Mouse (Mus musculus): ENCODE results near the gene Afdn. TPM values are rescaled to one million over a fixed set of nuclear protein-coding genes. Genes with fewer than 3 reads are reported as not detected.
A peak's percentile ranks its signal among the peaks of the same experiment; 100 is the strongest.

Afdn gene
- polyA plus RNA-seq, 1 experiment from 2014 or later: 64.3 TPM

- peaks cover 3% of the 10 kb centered on the region; the same call in 1 of the 2 replicates for H3K36me3 ChIP-seq (replicated peaks; ENCODE audit: control insufficient read depth, insufficient read depth, low read depth, low read length)
Observed at GRCm38 (mm10) chr17:13889818-13890434, 129.6 kb downstream of the Afdn start.

GRCm38 (mm10) chr17:13890932-13891331 is 130.6 kb downstream of the Afdn start:
- peaks cover 3% of the 10 kb centered on the region; the same call in 1 of the 2 replicates for H3K36me3 ChIP-seq (replicated peaks; ENCODE audit: control insufficient read depth, insufficient read depth, low read depth, low read length)
- 85% methylated on average over 1 of the region's 1 CpGs for WGBS

More at GRCm38 (mm10) chr17:13889818-13890434, 129.6 kb downstream of the Afdn start:
- H3K4me3 ChIP-seq (ENCODE audit: low read depth, low read length): no peak overlapping the region
- H3K27me3 ChIP-seq (ENCODE audit: control insufficient read depth, insufficient read depth, low read length): no peaks in the 10 kb centered on the region
- no peak for ATAC-seq (replicated peaks; ENCODE audit: insufficient number of reproducible peaks, low FRiP score, low TSS enrichment, low read depth)
- no peak overlapping the region for H3K27ac ChIP-seq (replicated peaks; ENCODE audit: low read depth, low read length)
- 87% methylated on average over 7 of the region's 7 CpGs for WGBS
- H3K4me2 ChIP-seq (ENCODE audit: low read depth, low read length): no peak overlapping the region
- no peaks in the 10 kb centered on the region for H3K4me1 ChIP-seq (ENCODE audit: control insufficient read depth, insufficient read depth, low read length)
- H3K9me3 ChIP-seq (replicated peaks; ENCODE audit: control insufficient read depth, low read length): no peaks in the 10 kb centered on the region
- no peak for DNase-seq (ENCODE audit: low spot score)
- no peak overlapping the region for H3K9ac ChIP-seq (replicated peaks; ENCODE audit: low read length)

GRCm38 (mm10) chr17:13898838-13899237 is 138.5 kb downstream of the Afdn start:
- H3K9ac ChIP-seq (replicated peaks; ENCODE audit: low read length): no peak overlapping the region
- no peaks in the 10 kb centered on the region; the same call in 1 of the 2 replicates for H3K36me3 ChIP-seq (replicated peaks; ENCODE audit: control insufficient read depth, insufficient read depth, low read depth, low read length)
- no peaks in the 10 kb centered on the region for H3K27me3 ChIP-seq (ENCODE audit: control insufficient read depth, insufficient read depth, low read length)
- ATAC-seq (replicated peaks; ENCODE audit: insufficient number of reproducible peaks, low FRiP score, low TSS enrichment, low read depth): 0 out of 2 replicates have a peak, but pooled peaks have one; percentile 29
- no peak overlapping the region for H3K27ac ChIP-seq (replicated peaks; ENCODE audit: low read depth, low read length)
- no peak overlapping the region for H3K4me3 ChIP-seq (ENCODE audit: low read depth, low read length)
- 85% methylated on average over 17 of the region's 17 CpGs for WGBS
- H3K4me2 ChIP-seq (ENCODE audit: low read depth, low read length): no peak overlapping the region
- no peaks in the 10 kb centered on the region for H3K9me3 ChIP-seq (replicated peaks; ENCODE audit: control insufficient read depth, low read length)
- DNase-seq (ENCODE audit: low spot score): no peak
- no peaks in the 10 kb centered on the region for H3K4me1 ChIP-seq (ENCODE audit: control insufficient read depth, insufficient read depth, low read length)

More at GRCm38 (mm10) chr17:13890932-13891331, 130.6 kb downstream of the Afdn start:
- no peaks in the 10 kb centered on the region for H3K9me3 ChIP-seq (replicated peaks; ENCODE audit: control insufficient read depth, low read length)
- H3K9ac ChIP-seq (replicated peaks; ENCODE audit: low read length): no peak overlapping the region
- ATAC-seq (replicated peaks; ENCODE audit: insufficient number of reproducible peaks, low FRiP score, low TSS enrichment, low read depth): no peak
- H3K4me1 ChIP-seq (ENCODE audit: control insufficient read depth, insufficient read depth, low read length): no peaks in the 10 kb centered on the region
- no peaks in the 10 kb centered on the region for H3K27me3 ChIP-seq (ENCODE audit: control insufficient read depth, insufficient read depth, low read length)
- DNase-seq (ENCODE audit: low spot score): no peak
- no peak overlapping the region for H3K4me3 ChIP-seq (ENCODE audit: low read depth, low read length)
- H3K4me2 ChIP-seq (ENCODE audit: low read depth, low read length): no peak overlapping the region
- no peak overlapping the region for H3K27ac ChIP-seq (replicated peaks; ENCODE audit: low read depth, low read length)

- no peaks in the 10 kb centered on the region; the same call in 1 of the 2 replicates for H3K36me3 ChIP-seq (replicated peaks; ENCODE audit: control insufficient read depth, insufficient read depth, low read depth, low read length)
- no peaks in the 10 kb centered on the region for H3K9me3 ChIP-seq (replicated peaks; ENCODE audit: control insufficient read depth, low read length)
- H3K4me2 ChIP-seq (ENCODE audit: low read depth, low read length): no peak overlapping the region
- no peak overlapping the region for H3K27ac ChIP-seq (replicated peaks; ENCODE audit: low read depth, low read length)
- H3K4me3 ChIP-seq (ENCODE audit: low read depth, low read length): no peak overlapping the region
- no peaks in the 10 kb centered on the region for H3K4me1 ChIP-seq (ENCODE audit: control insufficient read depth, insufficient read depth, low read length)
- DNase-seq (ENCODE audit: low spot score) (no peak), ATAC-seq (replicated peaks; ENCODE audit: insufficient number of reproducible peaks, low FRiP score, low TSS enrichment, low read depth) (no peak)
- no peaks in the 10 kb centered on the region for H3K27me3 ChIP-seq (ENCODE audit: control insufficient read depth, insufficient read depth, low read length)
- no peak overlapping the region for H3K9ac ChIP-seq (replicated peaks; ENCODE audit: low read length)
- 88% methylated on average over 7 of the region's 7 CpGs for WGBS
Observed at GRCm38 (mm10) chr17:13899241-13899640, 138.9 kb downstream of the Afdn start.

GRCm38 (mm10) chr17:13903793-13904192 is 143.5 kb downstream of the Afdn start:
- Histone ChIP-seq H3K9ac (replicated peaks; ENCODE audit: low read length) (no peak overlapping the region), H3K9me3 (replicated peaks; ENCODE audit: control insufficient read depth, low read length) (no peaks in the 10 kb centered on the region), H3K27me3 (ENCODE audit: control insufficient read depth, insufficient read depth, low read length) (no peaks in the 10 kb centered on the region), H3K27ac (replicated peaks; ENCODE audit: low read depth, low read length) (no peak overlapping the region), H3K36me3 (replicated peaks; ENCODE audit: control insufficient read depth, insufficient read depth, low read depth, low read length) (peaks cover 3% of the 10 kb centered on the region), H3K4me2 (ENCODE audit: low read depth, low read length) (no peak overlapping the region), H3K4me1 (ENCODE audit: control insufficient read depth, insufficient read depth, low read length) (no peaks in the 10 kb centered on the region), H3K4me3 (ENCODE audit: low read depth, low read length) (no peak overlapping the region)
- 89% methylated on average over 8 of the region's 8 CpGs for WGBS
- no peak for DNase-seq (ENCODE audit: low spot score)
- ATAC-seq (replicated peaks; ENCODE audit: insufficient number of reproducible peaks, low FRiP score, low TSS enrichment, low read depth): no peak

- Histone ChIP-seq H3K9ac (replicated peaks; ENCODE audit: low read length) (no peak overlapping the region), H3K27ac (replicated peaks; ENCODE audit: low read depth, low read length) (no peak overlapping the region), H3K4me3 (ENCODE audit: low read depth, low read length) (no peak overlapping the region), H3K9me3 (replicated peaks; ENCODE audit: control insufficient read depth, low read length) (no peaks in the 10 kb centered on the region), H3K4me1 (ENCODE audit: control insufficient read depth, insufficient read depth, low read length) (no peaks in the 10 kb centered on the region), H3K36me3 (replicated peaks; ENCODE audit: control insufficient read depth, insufficient read depth, low read depth, low read length) (peaks cover 3% of the 10 kb centered on the region), H3K27me3 (ENCODE audit: control insufficient read depth, insufficient read depth, low read length) (no peaks in the 10 kb centered on the region), H3K4me2 (ENCODE audit: low read depth, low read length) (no peak overlapping the region)
- DNase-seq (ENCODE audit: low spot score): no peak
- 92% methylated on average over 5 of the region's 5 CpGs for WGBS
- no peak for ATAC-seq (replicated peaks; ENCODE audit: insufficient number of reproducible peaks, low FRiP score, low TSS enrichment, low read depth)
Observed at GRCm38 (mm10) chr17:13907082-13907481, 146.7 kb downstream of the Afdn start.

GRCm38 (mm10) chr17:13907681-13908080 is 147.3 kb downstream of the Afdn start:
- no peaks in the 10 kb centered on the region for H3K9me3 ChIP-seq (replicated peaks; ENCODE audit: control insufficient read depth, low read length)
- peaks cover 3% of the 10 kb centered on the region for H3K36me3 ChIP-seq (replicated peaks; ENCODE audit: control insufficient read depth, insufficient read depth, low read depth, low read length)
- 87% methylated on average over 1 of the region's 1 CpGs for WGBS
- no peak overlapping the region for H3K9ac ChIP-seq (replicated peaks; ENCODE audit: low read length)
- no peaks in the 10 kb centered on the region for H3K4me1 ChIP-seq (ENCODE audit: control insufficient read depth, insufficient read depth, low read length)
- no peaks in the 10 kb centered on the region for H3K27me3 ChIP-seq (ENCODE audit: control insufficient read depth, insufficient read depth, low read length)
- ATAC-seq (replicated peaks; ENCODE audit: insufficient number of reproducible peaks, low FRiP score, low TSS enrichment, low read depth): no peak
- H3K4me2 ChIP-seq (ENCODE audit: low read depth, low read length): no peak overlapping the region
- DNase-seq (ENCODE audit: low spot score): no peak
- H3K4me3 ChIP-seq (ENCODE audit: low read depth, low read length): no peak overlapping the region
- no peak overlapping the region for H3K27ac ChIP-seq (replicated peaks; ENCODE audit: low read depth, low read length)

GRCm38 (mm10) chr17:13913951-13914350 is 153.6 kb downstream of the Afdn start:
- Histone ChIP-seq H3K27ac (replicated peaks; ENCODE audit: low read depth, low read length) (no peak overlapping the region), H3K27me3 (ENCODE audit: control insufficient read depth, insufficient read depth, low read length) (no peaks in the 10 kb centered on the region), H3K36me3 (replicated peaks; ENCODE audit: control insufficient read depth, insufficient read depth, low read depth, low read length) (no peaks in the 10 kb centered on the region), H3K4me1 (ENCODE audit: control insufficient read depth, insufficient read depth, low read length) (no peaks in the 10 kb centered on the region), H3K9me3 (replicated peaks; ENCODE audit: control insufficient read depth, low read length) (no peaks in the 10 kb centered on the region), H3K4me2 (ENCODE audit: low read depth, low read length) (no peak overlapping the region), H3K4me3 (ENCODE audit: low read depth, low read length) (no peak overlapping the region), H3K9ac (replicated peaks; ENCODE audit: low read length) (no peak overlapping the region)
- 81% methylated on average over 4 of the region's 4 CpGs for WGBS
- DNase-seq (ENCODE audit: low spot score): no peak
- ATAC-seq (replicated peaks; ENCODE audit: insufficient number of reproducible peaks, low FRiP score, low TSS enrichment, low read depth): no peak

Measured in embryonic facial prominence, embryonic 11.5 days (tissue).